Mouse (Mus musculus): ENCODE measurements around the gene Lmntd2. TPM values are rescaled to one million over a fixed set of nuclear protein-coding genes. Genes with fewer than 3 reads are reported as not detected.

Gene Lmntd2
- polyA plus RNA-seq, 1 experiment from 2014 or later, result 1.4 TPM

GRCm38 (mm10) chr7:141218557-141219133 lies 4.8 kb upstream of the Lmntd2 start:
- Histone ChIP-seq H3K4me1 (replicated peaks; ENCODE audit: control insufficient read depth, insufficient read depth, low read length) (peaks cover 48% of the 10 kb centered on the region), H3K4me2 (ENCODE audit: low read depth, low read length) (peak overlapping the region; percentile 95), H3K36me3 (ENCODE audit: control insufficient read depth, insufficient read depth, low read length) (no peaks in the 10 kb centered on the region; the same call in 1 of the 2 replicates), H3K4me3 (ENCODE audit: low read length) (no peak overlapping the region), H3K9me3 (ENCODE audit: control insufficient read depth, low read length) (no peaks in the 10 kb centered on the region), H3K9ac (ENCODE audit: low read length) (peak overlapping the region; percentile 34), H3K27me3 (ENCODE audit: control insufficient read depth, insufficient read depth, low read depth, low read length) (no peaks in the 10 kb centered on the region), H3K27ac (ENCODE audit: low read length) (no peak overlapping the region; the same call in 1 of the 2 replicates)
- 70% methylated on average over 5 of the region's 5 CpGs for WGBS
- no peak for ATAC-seq (ENCODE audit: low read depth)

GRCm38 (mm10) chr7:141218141-141218540 lies 4.3 kb upstream of the Lmntd2 start:
- 69% methylated on average over 3 of the region's 3 CpGs for WGBS
- Histone ChIP-seq H3K9ac (ENCODE audit: low read length) (peak overlapping the region; percentile 34; the same call in 1 of the 2 replicates), H3K4me2 (ENCODE audit: low read depth, low read length) (peak overlapping the region; percentile 95)

DNA sequence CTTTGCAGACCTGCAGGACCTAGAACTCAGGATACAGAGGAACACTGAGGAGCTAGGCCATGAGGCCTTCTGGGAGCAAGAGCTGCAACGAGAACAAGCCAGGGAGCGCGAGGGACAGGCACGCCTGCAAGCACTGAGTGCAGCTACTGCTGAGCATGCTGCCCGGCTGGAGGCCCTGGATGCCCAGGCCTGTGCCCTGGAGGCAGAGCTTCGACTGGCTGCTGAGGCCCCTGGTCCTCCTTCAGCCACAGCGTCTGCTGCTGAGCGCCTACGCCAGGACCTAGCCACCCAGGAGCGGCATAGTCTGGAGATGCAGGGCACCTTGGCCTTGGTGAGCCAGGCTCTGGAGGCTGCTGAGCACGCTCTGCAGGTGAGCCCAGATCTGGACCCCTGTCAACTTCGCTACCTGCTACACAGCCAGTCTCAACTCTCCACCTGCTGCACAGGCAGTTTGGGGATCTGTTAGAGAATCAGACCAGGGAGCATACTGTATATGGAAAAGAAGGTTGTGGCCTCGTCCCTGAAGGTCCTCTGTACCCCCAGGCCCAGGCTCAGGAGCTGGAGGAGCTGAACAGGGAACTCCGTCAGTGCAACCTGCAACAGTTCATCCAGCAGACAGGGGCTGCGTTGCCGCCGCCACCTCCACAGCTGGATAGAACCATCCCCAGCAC lies 3.6 kb upstream of the Lmntd2 start:
- Histone ChIP-seq H3K4me3 (ENCODE audit: low read length) (peak overlapping the region; percentile 70), H3K36me3 (ENCODE audit: control insufficient read depth, insufficient read depth, low read length) (no peaks in the 10 kb centered on the region; the same call in 1 of the 2 replicates), H3K4me1 (replicated peaks; ENCODE audit: control insufficient read depth, insufficient read depth, low read length) (peaks cover 41% of the 10 kb centered on the region), H3K4me2 (ENCODE audit: low read depth, low read length) (peak overlapping the region; percentile 95), H3K9me3 (ENCODE audit: control insufficient read depth, low read length) (no peaks in the 10 kb centered on the region), H3K27ac (ENCODE audit: low read length) (peak overlapping the region; percentile 98), H3K9ac (ENCODE audit: low read length) (peak overlapping the region; percentile 77), H3K27me3 (ENCODE audit: control insufficient read depth, insufficient read depth, low read depth, low read length) (no peaks in the 10 kb centered on the region)
- WGBS, result 91% methylated on average over 17 of the region's 17 CpGs
- ATAC-seq (ENCODE audit: low read depth), result no peak

More at GRCm38 (mm10) chr7:141218141-141218540, 4.3 kb upstream of the Lmntd2 start:
- Histone ChIP-seq H3K4me1 (replicated peaks; ENCODE audit: control insufficient read depth, insufficient read depth, low read length) (peaks cover 48% of the 10 kb centered on the region), H3K27me3 (ENCODE audit: control insufficient read depth, insufficient read depth, low read depth, low read length) (no peaks in the 10 kb centered on the region), H3K9me3 (ENCODE audit: control insufficient read depth, low read length) (no peaks in the 10 kb centered on the region), H3K27ac (ENCODE audit: low read length) (no peak overlapping the region; the same call in 1 of the 2 replicates), H3K4me3 (ENCODE audit: low read length) (no peak overlapping the region), H3K36me3 (ENCODE audit: control insufficient read depth, insufficient read depth, low read length) (no peaks in the 10 kb centered on the region; the same call in 1 of the 2 replicates)
- ATAC-seq (ENCODE audit: low read depth), result no peak

GRCm38 (mm10) chr7:141216894-141217293 lies 3.0 kb upstream of the Lmntd2 start:
- Histone ChIP-seq H3K4me2 (ENCODE audit: low read depth, low read length) (peak overlapping the region; percentile 95), H3K36me3 (ENCODE audit: control insufficient read depth, insufficient read depth, low read length) (no peaks in the 10 kb centered on the region; the same call in 1 of the 2 replicates), H3K9ac (ENCODE audit: low read length) (peak overlapping the region; percentile 77), H3K27me3 (ENCODE audit: control insufficient read depth, insufficient read depth, low read depth, low read length) (no peaks in the 10 kb centered on the region), H3K27ac (ENCODE audit: low read length) (peak overlapping the region; percentile 98), H3K9me3 (ENCODE audit: control insufficient read depth, low read length) (no peaks in the 10 kb centered on the region), H3K4me3 (ENCODE audit: low read length) (peak overlapping the region; percentile 70), H3K4me1 (replicated peaks; ENCODE audit: control insufficient read depth, insufficient read depth, low read length) (peaks cover 36% of the 10 kb centered on the region)
- WGBS, result 79% methylated on average over 11 of the region's 11 CpGs
- ATAC-seq (ENCODE audit: low read depth), result no peak

DNA sequence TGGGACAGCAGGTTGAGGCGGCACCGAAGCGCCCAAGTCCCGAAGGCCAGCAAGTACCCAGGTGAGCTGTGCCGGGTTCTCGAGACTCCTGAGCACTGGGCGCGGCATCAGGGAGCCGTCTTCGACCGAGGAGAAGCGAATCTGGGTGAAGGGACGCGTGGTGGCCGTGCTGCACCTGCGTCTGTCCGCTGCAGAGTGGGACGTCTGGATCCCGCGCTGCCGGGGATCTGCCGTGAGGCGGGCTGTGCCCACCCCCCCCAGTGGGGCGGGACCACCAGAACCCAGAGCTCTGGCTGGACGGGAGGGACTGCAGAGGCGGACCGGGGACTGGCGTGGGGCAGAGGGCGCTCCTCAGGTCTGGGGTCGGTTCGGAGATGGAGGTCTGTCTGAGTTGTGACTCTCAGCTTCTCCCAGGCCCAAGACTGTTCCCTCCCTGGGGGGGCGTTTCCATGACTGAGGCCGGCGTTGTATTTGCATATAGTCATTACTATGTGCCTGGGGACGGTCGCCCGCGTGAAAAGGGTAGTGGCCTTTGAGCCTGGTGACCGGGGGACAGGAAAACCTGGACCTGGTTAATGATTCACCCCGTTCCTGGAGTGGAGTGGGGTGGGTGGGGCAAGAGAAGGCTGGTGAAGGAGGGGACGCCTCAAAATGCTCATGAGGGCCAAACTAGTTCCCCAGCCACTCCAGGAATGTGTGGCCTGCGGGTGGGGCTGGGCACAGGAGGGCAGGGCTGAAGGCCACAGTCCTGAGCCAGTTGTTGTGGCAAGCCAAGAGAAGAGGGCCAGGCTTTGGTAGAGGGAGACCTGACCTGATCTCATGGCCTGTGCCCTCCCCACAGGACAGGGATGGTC lies 2.2 kb upstream of the Lmntd2 start:
- Histone ChIP-seq H3K36me3 (ENCODE audit: control insufficient read depth, insufficient read depth, low read length) (no peaks in the 10 kb centered on the region; the same call in 1 of the 2 replicates), H3K27ac (ENCODE audit: low read length) (peak overlapping the region; percentile 98), H3K27me3 (ENCODE audit: control insufficient read depth, insufficient read depth, low read depth, low read length) (no peaks in the 10 kb centered on the region), H3K4me2 (ENCODE audit: low read depth, low read length) (peak overlapping the region; percentile 95), H3K4me1 (replicated peaks; ENCODE audit: control insufficient read depth, insufficient read depth, low read length) (peaks cover 33% of the 10 kb centered on the region), H3K9ac (ENCODE audit: low read length) (peak overlapping the region; percentile 77), H3K9me3 (ENCODE audit: control insufficient read depth, low read length) (no peaks in the 10 kb centered on the region), H3K4me3 (ENCODE audit: low read length) (peak overlapping the region; percentile 70)
- peak; percentile 67 for ATAC-seq (ENCODE audit: low read depth)
- WGBS, result 2% methylated on average over 41 of the region's 42 CpGs

GRCm38 (mm10) chr7:141215101-141215879 lies 1.4 kb upstream of the Lmntd2 start, which contains the start of gene Rassf7:
Gene Rassf7, plus strand, starts transcription at chr7:141215860.
- peak within 1 kb of the TSS; percentile 70 for H3K4me3 ChIP-seq (ENCODE audit: low read length)
- H3K9me3 ChIP-seq (ENCODE audit: control insufficient read depth, low read length), result no peaks in the 10 kb centered on the region
- no peaks in the 10 kb centered on the region for H3K27me3 ChIP-seq (ENCODE audit: control insufficient read depth, insufficient read depth, low read depth, low read length)
- peak within 1 kb of the TSS; percentile 98 for H3K27ac ChIP-seq (ENCODE audit: low read length)
- WGBS, result under 1% methylated on average over 41 of the region's 41 CpGs
- H3K4me2 ChIP-seq (ENCODE audit: low read depth, low read length), result peak within 1 kb of the TSS; percentile 95
- peak within 1 kb of the TSS; percentile 77 for H3K9ac ChIP-seq (ENCODE audit: low read length)
- peaks cover 25% of the 10 kb centered on the region for H3K4me1 ChIP-seq (replicated peaks; ENCODE audit: control insufficient read depth, insufficient read depth, low read length)
- peak; percentile 93 for ATAC-seq (ENCODE audit: low read depth)
- H3K36me3 ChIP-seq (ENCODE audit: control insufficient read depth, insufficient read depth, low read length), result no peaks in the 10 kb centered on the region; the same call in 1 of the 2 replicates

DNA sequence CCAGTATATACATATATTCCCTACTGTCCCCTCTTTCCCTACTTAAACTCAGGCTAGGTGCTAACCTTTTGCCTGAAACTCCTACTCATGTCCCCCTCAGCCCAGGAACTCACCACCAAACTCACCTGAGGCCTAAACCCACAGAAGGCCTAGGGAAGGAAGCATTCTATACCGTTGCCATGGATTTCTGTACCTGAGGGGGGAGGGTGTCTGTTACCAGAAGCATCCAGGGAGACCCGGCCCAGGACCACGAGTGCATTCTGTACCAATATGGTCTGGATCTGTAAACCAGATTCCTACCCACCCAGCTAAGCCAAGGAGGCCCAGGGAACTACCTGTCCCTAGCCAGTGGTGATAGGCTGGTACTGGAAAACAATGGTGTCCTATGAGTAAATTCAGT lies 430 bp upstream of the Lmntd2 start:
- Histone ChIP-seq H3K9me3 (ENCODE audit: control insufficient read depth, low read length) (no peaks in the 10 kb centered on the region), H3K27me3 (ENCODE audit: control insufficient read depth, insufficient read depth, low read depth, low read length) (no peaks in the 10 kb centered on the region), H3K9ac (ENCODE audit: low read length) (no peak overlapping the region), H3K27ac (ENCODE audit: low read length) (peak overlapping the region; percentile 82), H3K36me3 (ENCODE audit: control insufficient read depth, insufficient read depth, low read length) (no peaks in the 10 kb centered on the region; the same call in 1 of the 2 replicates), H3K4me1 (replicated peaks; ENCODE audit: control insufficient read depth, insufficient read depth, low read length) (peaks cover 21% of the 10 kb centered on the region), H3K4me3 (ENCODE audit: low read length) (no peak overlapping the region), H3K4me2 (ENCODE audit: low read depth, low read length) (no peak overlapping the region)
- no peak for ATAC-seq (ENCODE audit: low read depth)
- WGBS, result 36% methylated on average over 3 of the region's 3 CpGs

GRCm38 (mm10) chr7:141213133-141213532 lies 747 bp downstream of the Lmntd2 start:
- Histone ChIP-seq H3K4me3 (ENCODE audit: low read length) (no peak overlapping the region), H3K9me3 (ENCODE audit: control insufficient read depth, low read length) (no peaks in the 10 kb centered on the region), H3K4me1 (replicated peaks; ENCODE audit: control insufficient read depth, insufficient read depth, low read length) (peaks cover 20% of the 10 kb centered on the region), H3K4me2 (ENCODE audit: low read depth, low read length) (no peak overlapping the region), H3K27me3 (ENCODE audit: control insufficient read depth, insufficient read depth, low read depth, low read length) (no peaks in the 10 kb centered on the region), H3K9ac (ENCODE audit: low read length) (no peak overlapping the region), H3K27ac (ENCODE audit: low read length) (no peak overlapping the region), H3K36me3 (ENCODE audit: control insufficient read depth, insufficient read depth, low read length) (no peaks in the 10 kb centered on the region)
- 88% methylated on average over 3 of the region's 3 CpGs for WGBS
- no peak for ATAC-seq (ENCODE audit: low read depth)
